Mouse (Mus musculus): Measurements from ENCODE around the gene Hydin.

- TF ChIP-seq CTCF (IDR thresholded peaks at IDR 0.05; ENCODE audit: borderline replicate concordance, insufficient read depth, low read depth, low read length) (no peak), POLR2A (IDR thresholded peaks at IDR 0.05; ENCODE audit: borderline replicate concordance, insufficient read depth, low read length) (no peak)
These were observed 49.6 kb upstream of the Hydin start for GRCm38 (mm10) chr8:110217198-110217597.
